ENCODE assay signal across 10 mouse cellular contexts in the genomic region with DNA sequence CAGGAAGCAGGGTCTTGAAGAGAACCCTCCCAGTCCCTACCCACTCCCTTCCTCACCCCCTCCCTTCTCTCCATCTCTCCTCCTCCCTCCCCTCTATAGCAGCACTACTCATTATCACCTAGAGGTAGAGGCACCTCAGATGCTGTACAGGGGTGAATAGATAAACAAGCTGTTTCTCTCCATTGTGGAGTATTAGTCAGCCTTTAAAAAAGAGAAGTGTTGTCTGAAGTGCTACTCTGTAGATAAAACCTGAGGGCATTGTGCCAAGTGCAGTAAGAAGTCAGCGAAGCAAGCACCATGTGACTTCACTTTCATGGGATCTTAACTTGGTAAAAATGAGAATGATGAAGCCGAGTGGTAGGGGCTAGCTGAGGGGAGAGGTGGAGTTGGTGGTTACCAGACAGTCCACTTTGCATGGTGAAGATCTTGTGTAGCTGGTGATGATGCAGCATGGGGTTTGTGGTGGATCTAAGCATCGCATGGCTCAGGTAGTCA. TPM values are rescaled to one million over a fixed set of nuclear protein-coding genes. Genes with fewer than 3 reads are reported as not detected.
DNase-seq lines count a peak whose midpoint lies in the region; ATAC-seq and TF ChIP-seq lines count a peak whose summit lies in the region.
"Had no signal": no experiment of that assay in that cellular context is flagged by ENCODE, and none has a peak within 500 bp of the region (broad histone marks: within the 10 kb centered on the region; RNA-seq: fewer than 3 reads in every experiment).

No protein-coding gene starts in this region.

- WGBS in kidney, embryonic 15.5 days, result 78% methylated on average over 3 of the region's 3 CpGs
- WGBS in liver, postnatal 0 days (ENCODE audit: insufficient replicate concordance), result 44% methylated on average over 3 of the region's 3 CpGs

- H3K27ac ChIP-seq in kidney, embryonic 15.5 days, result peak overlapping the region; percentile 70; the same call in 1 of the 2 replicates
- H3K27ac ChIP-seq in liver, postnatal 0 days (ENCODE audit: low read depth), result 0 out of 2 replicates have a peak overlapping the region, but pooled peaks have one; percentile 36
- H3K27ac ChIP-seq: left cerebral cortex, adult 2 months had no signal

- no peak overlapping the region for H3K4me3 ChIP-seq in kidney, embryonic 15.5 days (replicated peaks)
- H3K4me3 ChIP-seq in liver, postnatal 0 days (ENCODE audit: low read depth, low read length), result no peak overlapping the region
- H3K4me3 ChIP-seq: left cerebral cortex, adult 2 months had no signal

- DNase-seq in kidney, adult 18-20 months, result no peak
- DNase-seq in B cell, adult 2 months, result peak; percentile 45 to 59
- peak; percentile 64 for DNase-seq in T-cell, adult 2 months (ENCODE audit: low spot score)
- no peak for DNase-seq in liver, postnatal 0 days
- DNase-seq in embryo, embryonic 10.5 days (ENCODE audit: low spot score), result no peak
- no peak for DNase-seq in cerebellum, adult 11 months
- no peak for DNase-seq in cerebellum, postnatal 36 days
- DNase-seq: kidney, adult 2 months had no signal

- no peaks in the 10 kb centered on the region for H3K36me3 ChIP-seq in kidney, embryonic 15.5 days
- no peaks in the 10 kb centered on the region for H3K36me3 ChIP-seq in liver, postnatal 0 days (replicated peaks; ENCODE audit: insufficient read depth, low read length)

- no peak for ATAC-seq in kidney, embryonic 15.5 days (replicated peaks; ENCODE audit: low FRiP score)
- ATAC-seq in liver, postnatal 0 days, result peak; percentile 18; the same call in 1 of the 2 replicates

- H3K4me1 ChIP-seq in kidney, embryonic 15.5 days, result peaks cover 49% of the 10 kb centered on the region
- H3K4me1 ChIP-seq in liver, postnatal 0 days (ENCODE audit: insufficient read depth), result peaks cover 59% of the 10 kb centered on the region

- H3K9me3 ChIP-seq in kidney, embryonic 15.5 days (replicated peaks), result no peaks in the 10 kb centered on the region
- H3K9me3 ChIP-seq in liver, postnatal 0 days (ENCODE audit: low read length), result no peaks in the 10 kb centered on the region

- TF ChIP-seq CTCF in liver, postnatal 0 days (IDR thresholded peaks at IDR 0.05; ENCODE audit: low read depth), result no peak

- H3K9ac ChIP-seq in kidney, embryonic 15.5 days, result no peak overlapping the region
- no peak overlapping the region for H3K9ac ChIP-seq in liver, postnatal 0 days (replicated peaks)

- 0 out of 2 replicates have a peak, but pooled peaks have one; percentile 27 for TF ChIP-seq EP300 in liver, postnatal 0 days (IDR thresholded peaks at IDR 0.05; ENCODE audit: low read depth)

- no peak overlapping the region for H3K4me2 ChIP-seq in kidney, embryonic 15.5 days
- H3K4me2 ChIP-seq in liver, postnatal 0 days (ENCODE audit: low read depth, low read length), result no peak overlapping the region

- no peaks in the 10 kb centered on the region for H3K27me3 ChIP-seq in kidney, embryonic 15.5 days
- no peaks in the 10 kb centered on the region for H3K27me3 ChIP-seq in liver, postnatal 0 days (ENCODE audit: insufficient read depth, low read length)

RNA-seq across cellular contexts. Expression of a gene that starts 12.7 kb away (rescaled TPM):
- polyA plus RNA-seq in kidney, embryonic 15.5 days (2015; fragmentation: Nextera tagmentation; extraction: Ambion mirVana), result 12.4 and 13.8 TPM in 2 replicates
- polyA plus RNA-seq in liver, postnatal 0 days (2015; fragmentation: Nextera tagmentation; extraction: Ambion mirVana), result 4.8 and 5.1 TPM in 2 replicates

Comparison
In these comparisons a context has a peak if more than half of its experiments do, and no peak if none do; other contexts are left out.
1. DNase-seq: peak in B cell, adult 2 months (2 of 2) and T-cell, adult 2 months (single experiment); none in kidney, adult 18-20 months (single experiment), liver, postnatal 0 days (single experiment), embryo, embryonic 10.5 days (single experiment), cerebellum, adult 11 months (single experiment) and cerebellum, postnatal 36 days (0 of 2).